Mouse (Mus musculus) intestine, embryonic 14.5 days (tissue): ENCODE results near the gene Znrf3. TPM values are rescaled to one million over a fixed set of nuclear protein-coding genes. Genes with fewer than 3 reads are reported as not detected.
"Not testable (repeated sequence)": the region's sequence is repeated elsewhere in the genome, so short reads cannot be mapped to it uniquely, and the experiment has no call there.

Source experiments
- ATAC-seq: fragments of 200-750 bp; cut with Nextera tagmentation; replicated peaks from 2 replicates; pipeline ENCODE4 v1.8.0; 2017; ENCODE audit warnings: low read depth, moderate number of reproducible peaks, moderate TSS enrichment, moderate library complexity; ENCODE audit not compliant: low FRiP score, low TSS enrichment
- DNase-seq: peaks from one replicate; pipeline ENCODE4 v3.0.0-alpha.2; 2018; ENCODE audit warnings: low spot score
- H3K27ac ChIP-seq: fragments of 300-500 bp; sonication (generic); 2 replicates; pipeline ENCODE4 v1.5.1; 2014; ENCODE audit warnings: low read depth, mild to moderate bottlenecking, control low read depth
- H3K27me3 ChIP-seq: fragments of 300-500 bp; sonication (generic); replicated peaks from 2 replicates; pipeline ENCODE4 v1.6.1; 2014; ENCODE audit warnings: low read length, control low read depth; ENCODE audit not compliant: control insufficient read depth, insufficient read depth
- H3K36me3 ChIP-seq: fragments of 300-500 bp; sonication (generic); 2 replicates; pipeline ENCODE4 v1.6.1; 2014; ENCODE audit warnings: low read length, control low read depth; ENCODE audit not compliant: control insufficient read depth, insufficient read depth
- H3K4me1 ChIP-seq: fragments of 300-500 bp; sonication (generic); replicated peaks from 2 replicates; pipeline ENCODE4 v1.6.1; 2014; ENCODE audit warnings: low read length, control low read depth, mixed read lengths; ENCODE audit not compliant: control insufficient read depth, insufficient read depth
- H3K4me2 ChIP-seq: fragments of 300-500 bp; sonication (generic); 2 replicates; pipeline ENCODE4 v1.6.1; 2014; ENCODE audit warnings: low read length
- H3K4me3 ChIP-seq: fragments of 300-500 bp; sonication (generic); 2 replicates; pipeline ENCODE4 v1.5.1; 2014; ENCODE audit warnings: low read depth, low read length, control low read depth, mixed read lengths
- H3K9ac ChIP-seq: fragments of 300-500 bp; sonication (generic); 2 replicates; pipeline ENCODE4 v1.6.1; 2014; ENCODE audit warnings: mild to moderate bottlenecking, low read length
- H3K9me3 ChIP-seq: fragments of 300-500 bp; sonication (generic); 2 replicates; pipeline ENCODE4 v1.6.1; 2016; ENCODE audit warnings: low read length, control low read depth; ENCODE audit not compliant: control insufficient read depth
- WGBS: fragments of 180-500 bp; shearing (Covaris S2); extraction: QIAGEN DNeasy Blood & Tissue Kit; methylation state at CpG from one replicate; pipeline ENCODE4 v1.1.7; 2014; 5-methylcytosine and 5-hydroxymethylcytosine counted together
- polyA plus RNA-seq: library from polyadenylated mRNA; unstranded; fragments of >200 nt; fragmentation: Nextera tagmentation; extraction: Ambion mirVana; gene quantifications from 2 replicates; pipeline ENCODE4 v1.2.1, GENCODE M21; 2014

Gene Znrf3
- polyA plus RNA-seq, 1 experiment from 2014 or later = 12.0 TPM

GRCm38 (mm10) chr11:5478193-5478592 is 33.5 kb upstream of the Znrf3 start:
- no peak overlapping the region for H3K9ac ChIP-seq
- H3K4me3 ChIP-seq = no peak overlapping the region
- H3K36me3 ChIP-seq = no peaks in the 10 kb centered on the region
- H3K27me3 ChIP-seq = no peaks in the 10 kb centered on the region
- no peaks in the 10 kb centered on the region for H3K4me1 ChIP-seq
- H3K27ac ChIP-seq = no peak overlapping the region
- no peaks in the 10 kb centered on the region for H3K9me3 ChIP-seq
- no peak overlapping the region for H3K4me2 ChIP-seq
- DNase-seq (no peak), ATAC-seq (no peak)
- 76% methylated on average over 7 of the region's 7 CpGs for WGBS

- H3K27ac ChIP-seq = no peak overlapping the region
- no peaks in the 10 kb centered on the region for H3K9me3 ChIP-seq
- WGBS = 87% methylated on average over 4 of the region's 4 CpGs
- no peak overlapping the region for H3K9ac ChIP-seq
- no peak overlapping the region for H3K4me2 ChIP-seq
- H3K4me1 ChIP-seq = no peaks in the 10 kb centered on the region
- no peak for ATAC-seq
- H3K4me3 ChIP-seq = no peak overlapping the region
- DNase-seq = no peak
- no peaks in the 10 kb centered on the region for H3K27me3 ChIP-seq
- H3K36me3 ChIP-seq = no peaks in the 10 kb centered on the region
Measured at GRCm38 (mm10) chr11:5476806-5477205, 32.2 kb upstream of the Znrf3 start.

- H3K4me3 ChIP-seq, ATAC-seq, H3K27me3 ChIP-seq, H3K27ac ChIP-seq, H3K36me3 ChIP-seq, H3K9ac ChIP-seq, DNase-seq, H3K4me1 ChIP-seq, H3K4me2 ChIP-seq, H3K9me3 ChIP-seq: not testable (repeated sequence)
- WGBS = 86% methylated on average over 2 of the region's 2 CpGs
Measured at GRCm38 (mm10) chr11:5475556-5476118, 31.0 kb upstream of the Znrf3 start.

- DNase-seq (peak; percentile 94), ATAC-seq (no peak)
- H3K27ac ChIP-seq = no peak overlapping the region
- H3K4me1 ChIP-seq = no peaks in the 10 kb centered on the region
- no peaks in the 10 kb centered on the region for H3K36me3 ChIP-seq
- no peak overlapping the region for H3K4me3 ChIP-seq
- H3K4me2 ChIP-seq = no peak overlapping the region
- no peaks in the 10 kb centered on the region for H3K27me3 ChIP-seq
- 17% methylated on average over 5 of the region's 5 CpGs for WGBS
- no peaks in the 10 kb centered on the region for H3K9me3 ChIP-seq
- no peak overlapping the region for H3K9ac ChIP-seq
Measured at GRCm38 (mm10) chr11:5474130-5474529, 29.5 kb upstream of the Znrf3 start.

- no peak for ATAC-seq
- Histone ChIP-seq H3K27ac (no peak overlapping the region), H3K4me3 (no peak overlapping the region), H3K4me1 (no peaks in the 10 kb centered on the region; the same call in 1 of the 2 replicates), H3K9ac (no peak overlapping the region), H3K36me3 (no peaks in the 10 kb centered on the region), H3K9me3 (no peaks in the 10 kb centered on the region), H3K4me2 (no peak overlapping the region), H3K27me3 (no peaks in the 10 kb centered on the region)
- 64% methylated on average over 3 of the region's 3 CpGs for WGBS
- DNase-seq = no peak
Measured at GRCm38 (mm10) chr11:5470055-5470454, 25.4 kb upstream of the Znrf3 start.

GRCm38 (mm10) chr11:5469084-5469483 is 24.4 kb upstream of the Znrf3 start:
- no peaks in the 10 kb centered on the region; the same call in 1 of the 2 replicates for H3K4me1 ChIP-seq
- no peak overlapping the region for H3K4me3 ChIP-seq
- no peak overlapping the region for H3K4me2 ChIP-seq
- H3K27me3 ChIP-seq = no peaks in the 10 kb centered on the region
- H3K9me3 ChIP-seq = no peaks in the 10 kb centered on the region
- DNase-seq (peak; percentile 63), ATAC-seq (no peak)
- H3K36me3 ChIP-seq = no peaks in the 10 kb centered on the region
- no peak overlapping the region for H3K27ac ChIP-seq
- WGBS = 92% methylated on average over 3 of the region's 3 CpGs
- no peak overlapping the region for H3K9ac ChIP-seq

- 53% methylated on average over 2 of the region's 2 CpGs for WGBS
- Histone ChIP-seq H3K27me3 (no peaks in the 10 kb centered on the region), H3K36me3 (no peaks in the 10 kb centered on the region), H3K4me1 (no peaks in the 10 kb centered on the region; the same call in 1 of the 2 replicates), H3K4me3 (no peak overlapping the region), H3K9ac (no peak overlapping the region), H3K4me2 (no peak overlapping the region), H3K27ac (no peak overlapping the region), H3K9me3 (no peaks in the 10 kb centered on the region)
- DNase-seq (no peak), ATAC-seq (no peak)
Measured at GRCm38 (mm10) chr11:5468471-5468870, 23.8 kb upstream of the Znrf3 start.

- WGBS = 20% methylated on average over 6 of the region's 6 CpGs
- Histone ChIP-seq H3K36me3 (no peaks in the 10 kb centered on the region), H3K27ac (no peak overlapping the region), H3K4me1 (no peaks in the 10 kb centered on the region), H3K9me3 (no peaks in the 10 kb centered on the region), H3K9ac (no peak overlapping the region), H3K4me2 (no peak overlapping the region), H3K27me3 (no peaks in the 10 kb centered on the region), H3K4me3 (no peak overlapping the region)
- ATAC-seq = no peak
- no peak for DNase-seq
Measured at GRCm38 (mm10) chr11:5451923-5452322, 7.3 kb upstream of the Znrf3 start.

GRCm38 (mm10) chr11:5451341-5451740 is 6.7 kb upstream of the Znrf3 start:
- Histone ChIP-seq H3K27me3 (no peaks in the 10 kb centered on the region), H3K36me3 (no peaks in the 10 kb centered on the region), H3K4me3 (no peak overlapping the region), H3K4me1 (no peaks in the 10 kb centered on the region), H3K27ac (no peak overlapping the region), H3K4me2 (no peak overlapping the region), H3K9ac (no peak overlapping the region), H3K9me3 (no peaks in the 10 kb centered on the region)
- 66% methylated on average over 4 of the region's 4 CpGs for WGBS
- no peak for ATAC-seq
- no peak for DNase-seq
